Mouse (Mus musculus) lung, adult 2 months (tissue): ENCODE measurements around the gene Fosb. TPM values are rescaled to one million over a fixed set of nuclear protein-coding genes. Genes with fewer than 3 reads are reported as not detected.
A peak's percentile ranks its signal among the peaks of the same experiment; 100 is the strongest.

Experiments used
- DNase-seq: peaks from one replicate; pipeline ENCODE4 v3.0.0; 2022
- H3K4me1 ChIP-seq: fragments of 200-500 bp; 2 replicates; pipeline ENCODE4 v1.6.1; 2011; ENCODE audit warnings: low read length; ENCODE audit not compliant: control insufficient read depth, insufficient read depth
- H3K4me3 ChIP-seq: fragments of 200-500 bp; replicated peaks from 2 replicates; pipeline ENCODE3; 2011; ENCODE audit warnings: low read depth, mild to moderate bottlenecking, control low read depth, low read length; ENCODE audit errors: extremely low read depth
- CTCF ChIP-seq: fragments of 200-500 bp; IDR thresholded peaks from 2 replicates; pipeline ENCODE4 v1.5.1; 2011; ENCODE audit warnings: mild to moderate bottlenecking, low read length, control low read depth; ENCODE audit not compliant: insufficient read depth
- POLR2A ChIP-seq: fragments of 200-500 bp; IDR thresholded peaks from 2 replicates; pipeline ENCODE4 v1.6.1; 2011; ENCODE audit warnings: low read depth, mild to moderate bottlenecking, control low read depth, low read length, borderline replicate concordance; ENCODE audit errors: extremely low read depth
- WGBS: fragments of 180-500 bp; shearing (Covaris S2); methylation state at CpG from one replicate; pipeline ENCODE4 v1.1.7; 2018; 5-methylcytosine and 5-hydroxymethylcytosine counted together
- polyA plus RNA-seq: library from polyadenylated mRNA; depleted of rRNA; stranded (reverse); fragments of >200 nt; gene quantifications from 2 replicates; pipeline ENCODE4 v1.2.3, GENCODE M21; 2012

Fosb gene
- polyA plus RNA-seq, 1 experiment: 4.0 TPM

DNA sequence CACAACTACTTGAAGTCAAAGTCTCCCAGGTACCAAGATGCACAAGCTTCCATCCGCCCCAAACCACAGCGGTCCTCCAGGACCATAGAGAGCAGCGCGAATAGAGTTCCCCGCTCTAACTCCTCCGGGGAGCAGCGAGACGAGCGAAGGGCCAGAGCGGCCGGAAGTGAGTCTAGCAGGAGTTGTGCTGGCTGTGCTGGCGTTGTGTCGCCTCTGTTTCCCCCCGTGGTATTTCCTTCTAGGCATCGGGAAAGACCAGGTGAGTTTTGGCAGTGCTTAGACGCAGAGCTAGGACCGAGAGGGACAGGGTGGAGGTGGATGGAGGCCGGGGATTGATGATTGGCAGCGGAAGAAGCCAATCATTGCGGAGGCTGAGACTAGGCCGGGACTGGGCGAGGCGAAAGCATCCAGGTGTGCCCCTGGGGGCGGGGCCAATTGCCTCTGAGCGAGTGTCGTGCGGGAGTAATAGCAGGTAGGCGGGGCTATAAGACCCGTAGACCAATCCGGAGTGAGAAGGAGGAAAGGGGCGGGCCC, 35.2 kb upstream of the Fosb start:
- H3K4me3 ChIP-seq: peak overlapping the region; percentile 96
- peaks cover 14% of the 10 kb centered on the region for H3K4me1 ChIP-seq
- peak; percentile 92 for DNase-seq
- under 1% methylated on average over 31 of the region's 31 CpGs for WGBS
- TF ChIP-seq CTCF (no peak), POLR2A (peak; percentile 69; the same call in 1 of the 2 replicates)

DNA sequence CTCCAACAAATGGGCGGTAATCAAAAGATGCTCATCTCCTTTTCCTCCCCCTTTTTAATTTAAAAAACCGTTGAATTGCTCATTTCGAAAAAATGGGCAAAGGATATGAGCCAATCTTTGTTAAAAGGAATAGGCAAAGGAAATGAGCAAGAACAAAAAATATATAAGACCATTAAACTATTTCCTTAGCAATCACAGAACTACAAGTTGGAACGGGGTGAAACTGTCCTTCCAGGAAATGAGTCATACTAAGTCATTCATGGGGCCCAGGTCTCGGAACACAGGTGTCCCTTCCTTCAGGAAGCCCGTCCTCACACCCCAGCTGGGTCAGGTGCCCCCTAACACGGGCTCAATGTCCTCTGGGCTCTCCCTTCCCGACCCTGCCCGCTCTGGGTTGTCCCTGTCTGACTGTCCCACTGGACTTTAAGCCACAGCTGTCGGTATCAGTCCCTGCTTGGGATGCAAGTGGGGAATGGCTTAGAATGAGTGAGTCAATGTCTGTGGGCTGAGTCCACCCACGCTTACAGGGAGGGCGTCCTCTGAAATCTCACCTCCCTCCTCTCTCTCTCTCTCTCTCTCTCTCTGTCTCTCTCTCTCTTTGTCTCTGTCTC, 34.5 kb upstream of the Fosb start, which contains the start of gene Ercc1:
Gene Ercc1, plus strand, starts transcription at position 542 of the 611 bp plus-strand sequence.
- WGBS: 13% methylated on average over 12 of the region's 12 CpGs

DNA sequence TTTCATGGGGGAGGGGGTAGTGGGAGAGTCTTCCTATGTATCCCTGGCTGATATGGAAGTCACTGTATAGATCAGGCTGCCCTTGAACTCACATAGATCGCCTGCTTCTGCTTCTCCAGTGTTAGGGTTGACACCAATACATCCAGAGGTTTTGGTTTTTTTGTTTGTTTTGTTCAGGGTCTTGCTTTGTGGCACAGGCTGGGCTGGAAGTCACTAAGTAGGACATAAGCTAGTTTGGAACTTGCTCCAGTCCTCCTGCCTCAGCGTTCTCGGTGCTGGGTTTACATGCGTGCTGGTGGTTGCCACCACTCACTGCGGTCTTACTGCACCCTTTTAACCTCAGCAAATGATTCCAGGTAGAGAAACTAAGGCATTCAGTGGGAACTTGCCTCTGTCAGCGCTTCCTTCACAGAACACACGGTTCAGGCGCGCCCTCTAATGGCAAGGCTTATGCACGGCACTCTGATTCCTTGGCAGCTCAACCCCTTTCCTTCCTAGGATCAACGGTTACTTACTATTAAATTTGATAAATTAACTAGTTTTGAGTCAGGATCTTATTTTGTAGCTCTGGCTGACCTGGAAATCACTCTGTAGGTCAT, 33.5 kb upstream of the Fosb start:
- DNase-seq: peak; percentile 82
- Histone ChIP-seq H3K4me3 (peak overlapping the region; percentile 31), H3K4me1 (peaks cover 14% of the 10 kb centered on the region)
- under 1% methylated on average over 11 of the region's 11 CpGs for WGBS
- TF ChIP-seq CTCF (peak; percentile 95), POLR2A (no peak)

More for the DNA sequence above, 34.5 kb upstream of the Fosb start, which contains the start of gene Ercc1:
- TF ChIP-seq CTCF: no peak
- TF ChIP-seq POLR2A: no peak
- DNase-seq: peak; percentile 16
- Histone ChIP-seq H3K4me3 (peak within 1 kb of the TSS; percentile 96), H3K4me1 (peaks cover 14% of the 10 kb centered on the region)

DNA sequence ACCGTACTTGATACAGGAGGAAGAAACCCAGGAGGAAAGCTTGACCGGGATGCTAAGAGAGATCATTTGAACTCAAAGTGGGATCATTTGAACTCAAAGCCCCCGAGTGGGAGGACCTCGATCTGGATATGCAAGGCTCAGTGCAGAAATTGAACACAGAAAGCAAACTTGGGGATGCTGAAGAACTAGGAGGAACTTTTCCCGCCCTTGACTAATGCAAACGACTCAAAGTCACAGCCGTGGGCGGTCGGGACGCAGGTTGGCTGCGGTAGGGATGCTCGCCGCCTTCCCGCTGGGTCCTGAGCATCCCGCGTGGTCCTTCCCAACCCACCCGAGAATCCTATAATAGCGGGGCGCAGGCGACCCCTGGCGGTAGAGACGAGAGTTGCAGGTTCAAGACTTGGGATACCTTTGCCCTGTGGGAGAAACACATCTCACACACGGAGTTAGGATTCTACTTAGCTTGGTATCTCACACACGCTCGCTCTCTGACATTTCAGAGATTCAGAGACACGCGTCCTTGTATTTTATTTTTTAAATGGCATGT, 32.7 kb upstream of the Fosb start:
- peak overlapping the region; percentile 14 for H3K4me3 ChIP-seq
- TF ChIP-seq POLR2A: no peak
- TF ChIP-seq CTCF: peak; percentile 85
- under 1% methylated on average over 27 of the region's 27 CpGs for WGBS
- peaks cover 14% of the 10 kb centered on the region for H3K4me1 ChIP-seq
- DNase-seq: peak; percentile 88

DNA sequence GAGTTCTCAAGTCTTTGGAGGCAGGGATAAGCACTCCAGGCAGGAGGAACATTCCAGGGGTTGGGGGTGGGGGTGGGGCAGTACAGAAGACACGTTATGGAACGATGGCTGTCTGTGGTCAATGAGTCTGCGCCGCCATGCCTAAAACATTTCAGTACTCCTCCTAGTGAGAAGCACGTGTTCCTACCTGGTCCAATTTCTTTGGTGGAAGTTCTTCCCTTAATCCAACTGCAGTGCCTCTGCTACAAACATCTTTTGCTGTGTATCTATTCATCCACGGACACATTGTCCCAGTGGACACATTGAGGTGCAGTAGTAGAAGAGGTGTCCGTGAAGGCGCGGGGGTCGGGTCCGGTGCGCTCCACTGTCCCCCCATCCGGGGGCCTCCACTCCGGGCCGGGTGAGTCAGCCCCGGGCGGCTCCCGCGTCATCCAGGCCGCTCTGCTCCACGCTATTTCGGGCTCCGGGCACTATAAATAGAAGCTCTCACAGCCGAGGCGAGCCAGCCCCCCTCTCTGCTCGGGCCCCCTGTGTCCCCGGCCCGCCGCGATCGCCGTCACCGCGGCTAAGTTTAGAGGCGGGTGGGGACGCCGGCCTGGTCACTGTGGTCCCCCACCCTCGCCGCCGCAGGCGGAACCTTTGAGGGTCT, 32.0 kb upstream of the Fosb start:
- H3K4me3 ChIP-seq: no peak overlapping the region
- WGBS: 1% methylated on average over 41 of the region's 41 CpGs
- TF ChIP-seq POLR2A (no peak), CTCF (no peak)
- DNase-seq: no peak
- peaks cover 14% of the 10 kb centered on the region for H3K4me1 ChIP-seq

DNA sequence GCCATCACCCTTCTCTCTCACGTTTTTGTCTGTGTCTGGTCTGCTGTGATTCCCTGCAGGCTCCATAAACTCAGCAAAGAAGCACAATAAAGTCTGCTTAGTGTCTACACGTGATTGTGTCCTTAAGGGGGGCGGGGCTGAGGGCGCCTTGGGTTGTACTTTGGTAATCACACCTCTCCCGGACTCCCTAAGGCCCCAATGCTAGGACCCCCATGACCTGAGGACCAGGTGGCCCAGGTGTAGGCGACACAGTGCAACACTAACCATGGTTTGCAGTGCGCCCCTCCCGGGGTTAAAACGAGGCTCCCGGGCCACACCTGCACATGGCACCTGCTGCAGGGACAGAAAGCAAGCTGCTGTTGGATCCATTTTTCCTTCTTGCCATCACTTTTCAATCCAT, 31.4 kb upstream of the Fosb start:
- no peak for DNase-seq
- Histone ChIP-seq H3K4me3 (no peak overlapping the region), H3K4me1 (peaks cover 14% of the 10 kb centered on the region)
- WGBS: 25% methylated on average over 10 of the region's 10 CpGs
- TF ChIP-seq CTCF (no peak), POLR2A (no peak)

DNA sequence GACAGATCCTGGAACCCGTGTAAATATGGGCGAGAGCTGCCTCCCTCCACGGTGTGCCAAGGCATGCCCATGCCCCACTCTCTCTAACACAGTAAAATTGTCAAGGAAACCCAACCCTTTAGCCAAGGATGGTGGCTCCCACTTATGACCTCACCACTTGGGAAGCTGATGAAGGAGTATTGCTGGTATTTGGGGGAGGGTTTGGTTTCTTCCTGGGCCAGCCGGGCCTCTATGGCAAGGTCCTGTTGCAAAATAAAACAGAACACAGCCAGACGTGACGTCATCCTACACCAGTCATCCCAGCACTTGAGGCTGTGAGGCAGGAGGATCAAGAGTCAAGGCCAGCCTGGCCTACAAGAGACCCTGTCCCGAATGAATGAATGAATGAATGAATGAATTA, 28.7 kb upstream of the Fosb start:
- peaks cover 7% of the 10 kb centered on the region for H3K4me1 ChIP-seq
- no peak overlapping the region for H3K4me3 ChIP-seq
- no peak for DNase-seq
- WGBS: 55% methylated on average over 7 of the region's 7 CpGs
- TF ChIP-seq POLR2A (no peak), CTCF (no peak)

DNA sequence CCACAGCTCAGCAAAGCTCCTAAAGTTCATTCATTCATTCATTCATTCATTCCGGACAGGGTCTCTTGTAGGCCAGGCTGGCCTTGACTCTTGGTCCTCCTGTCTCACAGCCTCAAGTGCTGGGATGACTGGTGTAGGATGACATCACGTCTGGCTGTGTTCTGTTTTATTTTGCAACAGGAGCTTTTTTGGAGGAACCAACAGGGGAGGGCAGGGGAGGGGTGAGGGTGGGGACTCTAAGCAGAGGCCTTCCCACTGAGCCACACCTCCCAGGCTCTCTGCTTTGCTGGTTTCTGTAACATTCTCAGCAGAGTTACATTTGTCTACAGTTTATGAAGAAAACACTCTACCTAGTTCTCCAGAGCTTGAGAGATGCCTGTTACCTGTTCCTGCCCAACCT, 28.2 kb upstream of the Fosb start:
- TF ChIP-seq CTCF (no peak), POLR2A (no peak)
- WGBS: 56% methylated on average over 2 of the region's 2 CpGs
- no peak overlapping the region for H3K4me3 ChIP-seq
- DNase-seq: no peak
- peaks cover 7% of the 10 kb centered on the region for H3K4me1 ChIP-seq

DNA sequence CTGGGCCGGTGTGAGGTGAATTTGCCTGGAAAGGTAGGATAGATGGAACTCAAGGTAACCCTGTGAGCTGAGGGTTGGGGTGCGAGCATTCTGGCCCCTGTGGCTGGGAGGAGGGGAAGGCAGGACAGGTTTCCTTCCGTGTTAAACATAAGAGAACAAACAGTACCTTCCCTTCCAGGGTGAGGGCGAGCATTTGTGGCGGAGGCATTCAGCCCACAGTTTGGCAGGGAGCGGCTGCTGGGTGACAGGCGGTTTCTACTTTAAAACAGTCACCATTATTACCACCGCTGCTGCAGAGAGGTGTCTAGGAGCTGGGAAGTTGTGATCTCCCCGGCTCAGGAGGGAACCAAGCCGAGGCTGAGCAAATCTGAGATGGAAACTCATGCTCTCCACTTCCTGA, 27.3 kb upstream of the Fosb start:
- H3K4me1 ChIP-seq: peaks cover 5% of the 10 kb centered on the region
- no peak overlapping the region for H3K4me3 ChIP-seq
- TF ChIP-seq CTCF: no peak
- TF ChIP-seq POLR2A: no peak
- no peak for DNase-seq
- WGBS: 56% methylated on average over 10 of the region's 10 CpGs

DNA sequence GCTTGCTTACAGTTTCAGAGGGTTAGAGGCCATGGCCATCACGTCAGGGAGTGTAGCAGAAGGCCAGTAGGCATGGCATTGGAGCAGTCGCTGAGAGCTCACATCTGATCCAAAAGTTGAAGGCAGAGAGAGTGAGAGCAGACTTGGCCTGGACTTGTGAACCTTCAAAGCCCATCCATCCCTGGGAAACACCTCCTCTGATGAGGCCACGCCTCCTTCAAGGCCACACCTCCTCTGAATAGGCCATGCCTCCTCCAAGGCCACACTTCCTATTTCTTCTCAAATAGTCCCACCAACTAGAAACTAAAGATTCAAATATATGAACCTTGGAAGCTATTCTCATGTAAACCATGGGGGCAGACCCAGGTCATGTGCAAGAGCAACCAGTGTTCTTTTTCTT, 25.7 kb upstream of the Fosb start:
- WGBS: 40% methylated on average over 3 of the region's 3 CpGs
- TF ChIP-seq POLR2A (no peak), CTCF (no peak)
- DNase-seq: no peak
- Histone ChIP-seq H3K4me3 (no peak overlapping the region), H3K4me1 (peaks cover 5% of the 10 kb centered on the region)
